Mouse (Mus musculus) urinary bladder, postnatal 14 days (tissue): ENCODE measurements at regions not wholly inside any gene's neighbourhood (a gene's known extent, or its start where the extent isn't known, plus 50 kb on each side); places are given as distances from the start of the nearest gene placed in this dataset.
"Not testable (repeated sequence)": the region's sequence is repeated elsewhere in the genome, so short reads cannot be mapped to it uniquely, and the experiment has no call there.

Experiments used
- DNase-seq: peaks from one replicate; pipeline ENCODE4 v3.0.0; 2021; ENCODE audit warnings: low spot score

GRCm38 (mm10) chr11:12913401-12913800 lies 448.6 kb upstream of the Cobl start:
- DNase-seq = not testable (repeated sequence)

- no peak for DNase-seq
Observed at GRCm38 (mm10) chr11:12873712-12874111, 409.0 kb upstream of the Cobl start.

DNA sequence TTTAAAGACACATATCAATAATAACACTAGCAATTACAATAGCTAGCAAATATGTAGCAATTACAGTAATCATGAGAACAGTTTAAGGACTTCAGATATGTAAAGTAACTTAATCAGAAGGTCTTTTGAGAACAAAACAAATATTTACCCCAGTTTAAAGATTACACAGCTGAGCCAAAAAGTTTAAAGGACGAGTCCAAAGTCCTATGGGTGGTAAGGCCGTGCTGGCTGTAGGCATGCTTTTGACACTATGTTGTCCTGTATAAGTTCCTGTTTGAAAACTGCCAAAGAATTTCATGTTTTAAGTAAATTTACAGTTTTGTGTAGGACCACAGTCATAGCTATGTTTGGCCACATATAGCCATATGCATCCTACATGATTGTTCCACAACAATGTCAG lies 408.0 kb upstream of the Cobl start:
- DNase-seq = no peak

- no peak for DNase-seq
Observed at GRCm38 (mm10) chr11:12872399-12872798, 407.6 kb upstream of the Cobl start.

DNA sequence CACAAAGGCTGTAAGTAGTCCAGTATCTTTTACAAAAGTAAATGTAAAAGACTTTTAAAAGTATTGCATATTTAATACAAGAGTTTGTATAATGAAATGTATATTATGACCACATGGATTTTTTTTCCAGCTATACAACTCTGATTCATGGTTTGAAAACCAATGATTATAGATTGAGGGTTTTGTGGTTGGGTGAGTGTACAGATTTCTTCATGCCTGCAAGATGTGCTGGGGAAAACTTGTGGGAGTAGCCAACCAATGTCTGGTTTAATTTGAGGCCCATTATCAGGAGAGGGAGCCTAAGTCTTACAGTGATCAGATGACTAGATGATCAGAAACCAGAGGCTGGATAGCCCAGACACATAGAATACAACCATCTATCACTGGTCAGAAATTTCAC lies 402.8 kb upstream of the Cobl start:
- DNase-seq = no peak

DNA sequence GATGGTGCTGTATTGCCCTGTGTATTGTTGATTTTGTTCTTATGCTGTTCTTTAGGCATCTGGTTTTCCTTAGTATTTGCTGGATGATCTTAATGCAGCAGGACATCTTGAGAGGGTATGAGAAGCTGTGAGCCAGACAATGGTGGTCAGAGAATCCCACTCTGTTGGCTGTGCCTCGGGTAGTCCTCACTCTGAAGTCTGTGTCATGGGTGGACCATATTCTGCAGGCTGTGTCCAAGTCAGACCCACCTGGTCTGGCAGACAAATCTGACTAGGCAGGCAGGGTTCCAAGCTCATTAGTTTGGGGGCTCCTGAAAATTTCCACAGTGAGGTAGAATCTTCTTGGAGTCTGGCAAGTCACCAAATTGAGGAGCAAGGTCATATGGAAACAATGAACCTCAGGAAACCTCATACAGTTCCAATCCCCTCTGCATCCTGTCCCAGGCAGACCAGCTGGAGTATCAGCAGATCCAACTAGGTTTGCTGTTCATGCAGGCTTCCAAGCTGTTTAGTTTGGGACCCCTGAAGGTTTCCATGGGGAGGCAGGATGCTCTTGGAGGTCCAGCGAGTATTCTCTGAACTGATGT lies 400.4 kb upstream of the Cobl start:
- DNase-seq = no peak

- DNase-seq = no peak
Observed at GRCm38 (mm10) chr11:12859344-12859930, 394.7 kb upstream of the Cobl start.

DNA sequence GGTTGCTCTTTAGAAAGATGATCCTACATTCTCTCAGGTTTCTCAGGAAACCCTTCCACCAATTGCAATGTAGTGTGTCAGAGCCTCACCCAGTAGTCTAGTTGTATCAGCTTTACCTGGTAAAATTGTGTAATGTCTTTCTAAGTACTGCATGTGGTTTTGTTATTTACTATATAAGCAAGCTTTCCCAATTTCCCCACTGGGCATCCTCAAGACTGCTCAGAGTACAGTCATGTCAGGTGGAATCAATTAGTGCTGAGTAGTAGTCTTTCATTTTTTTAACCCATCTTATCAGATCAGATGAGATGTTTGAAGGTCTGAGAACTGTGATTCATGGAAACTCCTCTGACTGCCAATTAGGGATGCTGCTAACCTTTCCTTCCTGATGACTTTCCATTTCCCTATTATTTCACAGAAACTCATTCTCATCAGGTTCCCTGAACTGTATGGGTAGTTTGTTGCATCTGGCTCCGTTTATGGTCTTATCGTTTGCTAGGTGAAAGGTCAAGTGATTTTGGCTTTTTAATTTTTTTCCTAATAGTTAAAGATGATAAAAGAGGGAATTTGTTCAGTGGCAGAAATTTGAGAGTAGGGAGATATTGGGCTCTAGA lies 393.6 kb upstream of the Cobl start:
- DNase-seq = no peak

- no peak for DNase-seq
Observed at GRCm38 (mm10) chr11:12857358-12858199, 392.8 kb upstream of the Cobl start.

- DNase-seq = no peak
Observed at GRCm38 (mm10) chr11:12847793-12848192, 383.0 kb upstream of the Cobl start.

DNA sequence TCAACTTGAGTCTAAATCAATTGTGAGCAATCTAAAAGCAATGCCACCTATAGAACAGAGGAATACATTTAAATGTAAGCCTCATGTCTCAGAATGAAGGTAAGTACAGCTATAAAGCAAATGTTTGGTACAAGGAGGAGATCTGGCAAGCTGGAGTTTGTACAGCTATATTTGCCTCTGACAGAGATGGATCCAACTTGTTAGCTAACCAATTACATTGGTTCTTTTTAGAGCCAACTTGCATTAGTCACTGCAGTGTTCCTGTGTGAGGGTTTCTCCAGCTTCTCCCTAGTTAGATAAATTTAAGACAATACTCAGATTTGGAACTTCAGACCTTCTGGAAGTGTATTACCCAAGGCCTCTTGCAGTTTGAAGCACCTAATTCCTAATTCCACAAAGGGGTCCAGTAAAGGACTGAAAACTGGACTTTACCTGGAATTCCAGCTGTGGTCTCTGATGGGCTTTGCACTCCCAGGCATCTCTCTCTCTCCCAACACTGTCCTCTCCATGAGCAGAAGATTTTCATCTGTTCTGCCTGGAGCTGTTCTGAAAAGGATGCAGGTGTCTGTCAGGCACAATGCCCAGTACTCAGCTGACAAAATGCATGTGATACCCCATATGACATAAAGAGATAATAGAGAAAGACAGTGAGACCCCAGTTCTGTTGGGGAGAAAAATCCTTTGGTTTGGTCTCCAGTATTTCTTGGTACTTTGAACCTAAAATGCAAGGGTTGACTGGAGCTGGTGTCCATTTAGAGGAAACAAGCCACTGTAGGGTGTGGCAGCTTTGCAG lies 379.1 kb upstream of the Cobl start:
- DNase-seq = no peak

DNA sequence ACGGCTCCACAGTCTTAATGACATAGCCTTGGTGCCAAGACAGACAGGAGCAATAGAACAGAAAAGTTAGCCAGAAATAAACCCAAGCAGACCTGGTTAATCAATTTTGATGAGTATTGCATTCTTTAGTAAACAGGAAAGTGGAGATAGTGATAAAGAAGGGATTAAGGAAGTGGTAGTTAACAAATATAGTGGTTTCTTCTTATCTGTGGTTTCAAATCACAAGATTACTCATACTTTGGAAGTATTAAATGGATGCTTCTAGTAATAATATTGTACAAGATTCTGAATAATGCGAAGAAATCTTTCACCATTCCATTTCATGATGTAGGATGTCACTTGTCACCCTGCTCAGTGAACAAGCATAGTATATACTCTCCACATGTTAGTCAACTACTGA lies 376.6 kb upstream of the Cobl start:
- DNase-seq = no peak

- DNase-seq = no peak
Observed at GRCm38 (mm10) chr11:12837920-12838319, 373.2 kb upstream of the Cobl start.

DNA sequence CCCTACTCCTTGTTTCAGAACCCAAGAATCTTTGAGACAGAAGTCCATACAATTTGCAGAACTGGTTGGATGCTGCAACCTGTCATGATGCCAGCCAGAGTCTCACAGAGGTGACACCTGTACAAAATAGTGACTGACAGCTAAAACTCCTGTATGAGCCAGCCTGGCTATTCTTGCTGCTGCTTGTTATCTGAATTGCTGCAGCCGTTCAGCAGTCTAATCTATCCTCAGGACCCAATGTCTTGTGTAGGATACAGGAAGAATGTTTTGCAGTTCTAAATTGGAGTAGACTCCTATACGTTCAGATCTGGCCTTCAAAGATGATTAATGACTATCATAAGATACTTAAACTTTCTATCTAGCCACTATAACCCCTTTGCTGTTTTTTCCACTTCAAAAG lies 372.6 kb upstream of the Cobl start:
- no peak for DNase-seq

- no peak for DNase-seq
Observed at GRCm38 (mm10) chr11:12836387-12836786, 371.6 kb upstream of the Cobl start.

DNA sequence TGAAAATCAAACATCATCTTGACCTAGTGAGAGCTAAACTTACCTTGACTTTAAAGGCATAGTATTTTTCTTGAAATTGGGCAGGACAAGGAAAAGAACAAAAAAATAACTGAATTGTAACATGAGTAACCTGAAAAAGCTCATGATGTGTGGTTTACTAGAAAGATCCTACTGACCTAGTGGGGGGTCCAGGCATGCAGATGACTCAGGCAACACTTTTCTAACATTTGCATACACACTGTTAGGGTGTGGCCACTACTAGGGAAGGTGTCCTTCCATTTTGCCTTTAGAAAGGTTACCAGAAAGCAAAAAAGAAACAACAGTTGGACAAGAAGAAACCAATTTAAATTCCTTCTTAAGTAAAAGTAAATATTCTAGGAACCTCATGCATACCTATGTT lies 347.3 kb upstream of the Cobl start:
- no peak for DNase-seq

- peak; percentile 61 for DNase-seq
Observed at GRCm38 (mm10) chr11:12810949-12811881, 346.5 kb upstream of the Cobl start.
